Mouse (Mus musculus) olfactory bulb, adult 2 months (tissue): Measurements from ENCODE around the gene Ankrd2. TPM values are rescaled to one million over a fixed set of nuclear protein-coding genes. Genes with fewer than 3 reads are reported as not detected.
"Not testable (repeated sequence)": the region's sequence is repeated elsewhere in the genome, so short reads cannot be mapped to it uniquely, and the experiment has no call there.

Experiments
- H3K27ac ChIP-seq: fragments of 200-500 bp; 2 replicates; pipeline ENCODE4 v1.5.1; 2012; ENCODE audit warnings: low read depth, low read length; ENCODE audit not compliant: insufficient read depth
- H3K4me1 ChIP-seq: fragments of 200-500 bp; 2 replicates; pipeline ENCODE4 v1.6.1; 2012; ENCODE audit warnings: low read length; ENCODE audit not compliant: control insufficient read depth, insufficient read depth
- H3K4me3 ChIP-seq: fragments of 200-500 bp; 2 replicates; pipeline ENCODE4 v1.5.1; 2012; ENCODE audit warnings: mild to moderate bottlenecking, low read depth, low read length, moderate library complexity; ENCODE audit not compliant: insufficient read depth
- CTCF ChIP-seq: fragments of 200-500 bp; IDR thresholded peaks from 2 replicates; pipeline ENCODE4 v1.5.1; 2012; ENCODE audit warnings: low read depth, mild to moderate bottlenecking, low read length, moderate library complexity; ENCODE audit not compliant: insufficient read depth
- POLR2A ChIP-seq: fragments of 200-500 bp; IDR thresholded peaks from 2 replicates; pipeline ENCODE4 v1.6.1; 2012; ENCODE audit warnings: mild to moderate bottlenecking, low read depth, low read length, moderate library complexity; ENCODE audit not compliant: insufficient read depth
- WGBS: fragments of 180-500 bp; shearing (Covaris S2); methylation state at CpG from one replicate; pipeline ENCODE4 v1.1.7; 2018; 5-methylcytosine and 5-hydroxymethylcytosine counted together
- polyA plus RNA-seq: library from polyadenylated mRNA; stranded (reverse); fragments of >200 nt; gene quantifications from 2 replicates; pipeline ENCODE4 v1.2.4, GENCODE M21; 2012; ENCODE audit warnings: low replicate concordance; ENCODE audit not compliant: missing spikeins, insufficient read depth, insufficient read length

Gene Ankrd2
- polyA plus RNA-seq, 1 experiment = not detected

DNA sequence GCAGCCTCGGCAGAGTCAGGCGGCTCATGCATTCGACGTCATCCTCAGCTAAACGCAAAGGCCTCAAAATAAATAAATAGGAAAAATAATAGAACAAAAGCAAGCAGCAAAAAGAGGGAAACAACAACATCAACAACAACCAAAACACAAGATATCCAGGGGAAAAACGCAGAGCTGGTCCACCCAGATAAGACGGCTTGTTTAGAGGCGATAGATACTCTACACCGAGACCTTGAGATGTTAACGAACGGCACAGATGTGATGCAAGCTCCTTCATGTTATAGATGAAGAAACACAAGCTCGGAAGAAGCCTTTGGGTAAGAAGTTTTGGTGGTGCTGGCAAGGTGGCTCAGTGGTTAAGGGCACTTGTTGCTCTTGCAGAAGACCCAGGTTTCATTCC lies 43.2 kb downstream of the Ankrd2 start:
- H3K27ac ChIP-seq = no peak overlapping the region
- no peaks in the 10 kb centered on the region for H3K4me1 ChIP-seq
- TF ChIP-seq CTCF (no peak), POLR2A (no peak)
- 96% methylated on average over 12 of the region's 12 CpGs for WGBS
- H3K4me3 ChIP-seq = no peak overlapping the region

DNA sequence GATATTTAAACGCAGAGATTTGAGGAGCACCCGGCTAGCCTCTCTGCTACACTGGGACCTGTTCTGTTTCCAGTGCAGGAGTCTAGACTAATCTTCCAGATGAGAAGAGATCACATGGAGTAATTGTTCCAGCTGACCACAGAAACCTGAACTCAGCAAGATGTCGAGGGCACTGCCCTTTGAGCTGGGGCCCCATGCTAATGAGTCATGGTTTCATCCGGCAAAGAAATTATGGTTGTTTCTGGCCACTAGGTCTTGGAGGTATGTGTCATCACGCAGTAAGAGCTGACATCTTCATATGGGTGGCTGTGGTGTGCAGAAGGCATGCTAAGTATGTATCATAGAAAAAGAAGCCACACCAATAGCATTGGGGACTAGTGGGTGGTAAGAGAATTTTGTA lies 44.1 kb downstream of the Ankrd2 start:
- no peaks in the 10 kb centered on the region for H3K4me1 ChIP-seq
- WGBS = 79% methylated on average over 5 of the region's 5 CpGs
- TF ChIP-seq POLR2A = no peak
- TF ChIP-seq CTCF = no peak
- no peak overlapping the region for H3K27ac ChIP-seq
- H3K4me3 ChIP-seq = no peak overlapping the region

DNA sequence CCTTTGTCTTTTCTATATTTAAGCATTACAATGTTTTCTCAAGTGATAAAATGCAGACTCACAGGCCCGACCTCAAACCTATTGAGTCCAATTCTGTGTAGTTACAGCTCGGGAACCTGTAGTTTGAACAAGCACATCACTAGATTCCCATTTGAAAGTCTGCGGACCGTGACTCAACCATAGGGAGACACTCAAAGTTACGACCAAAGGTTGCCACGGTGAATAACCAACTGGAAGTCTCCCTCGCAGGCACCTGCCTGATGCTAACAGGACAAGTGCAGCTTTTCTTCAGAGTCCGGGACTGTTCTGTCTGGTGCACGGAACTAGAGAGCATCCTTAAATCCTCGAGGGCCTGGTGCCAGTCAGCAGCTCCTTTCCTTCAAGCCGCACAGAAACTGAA lies 44.7 kb downstream of the Ankrd2 start:
- 82% methylated on average over 11 of the region's 11 CpGs for WGBS
- TF ChIP-seq POLR2A = no peak
- TF ChIP-seq CTCF = no peak
- H3K4me3 ChIP-seq = no peak overlapping the region
- H3K4me1 ChIP-seq = no peaks in the 10 kb centered on the region
- H3K27ac ChIP-seq = no peak overlapping the region

- not testable (repeated sequence) for H3K4me3 ChIP-seq, H3K4me1 ChIP-seq, H3K27ac ChIP-seq
- WGBS = 97% methylated on average over 5 of the region's 5 CpGs
Observed at GRCm38 (mm10) chr19:42081613-42082012, 45.8 kb downstream of the Ankrd2 start.

DNA sequence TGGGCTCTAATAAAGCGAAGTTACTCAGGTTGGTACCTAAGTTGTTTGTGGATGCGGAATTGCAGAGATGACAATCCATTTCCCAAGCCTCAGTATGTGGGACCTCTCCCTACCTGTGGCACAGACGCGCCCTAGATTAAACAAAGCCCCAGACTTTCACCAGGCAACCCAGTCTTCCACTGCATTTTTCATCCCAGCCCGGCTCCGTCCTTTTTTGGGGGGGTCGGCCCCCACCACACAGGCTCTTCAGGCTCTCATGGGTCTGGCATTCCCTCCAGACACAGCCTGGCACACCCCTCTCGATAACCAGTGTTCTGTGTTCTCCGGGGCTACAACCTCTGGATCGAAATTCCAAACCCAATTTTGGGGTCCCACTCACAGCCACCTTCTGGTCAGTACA lies 49.9 kb downstream of the Ankrd2 start:
- 5% methylated on average over 10 of the region's 10 CpGs for WGBS
- peaks cover 4% of the 10 kb centered on the region for H3K4me1 ChIP-seq
- no peak overlapping the region for H3K27ac ChIP-seq
- peak overlapping the region; percentile 85 for H3K4me3 ChIP-seq
- TF ChIP-seq CTCF (no peak), POLR2A (no peak)

- TF ChIP-seq POLR2A (0 out of 2 replicates have a peak, but pooled peaks have one; percentile 40), CTCF (no peak)
- WGBS = under 1% methylated on average over 21 of the region's 21 CpGs
- no peak within 1 kb of the TSS for H3K27ac ChIP-seq
- peak within 1 kb of the TSS; percentile 85 for H3K4me3 ChIP-seq
- peaks cover 4% of the 10 kb centered on the region for H3K4me1 ChIP-seq
Observed at GRCm38 (mm10) chr19:42086166-42086565, 50.4 kb downstream of the Ankrd2 start, which contains the start of gene Morn4. Gene Morn4, minus strand, starts transcription at chr19:42086357.

GRCm38 (mm10) chr19:42089103-42089747 lies 53.4 kb downstream of the Ankrd2 start:
- H3K4me1 ChIP-seq = peaks cover 13% of the 10 kb centered on the region
- WGBS = 12% methylated on average over 14 of the region's 14 CpGs
- peak overlapping the region; percentile 77 for H3K27ac ChIP-seq
- H3K4me3 ChIP-seq = no peak overlapping the region
- no peak for TF ChIP-seq POLR2A
- TF ChIP-seq CTCF = no peak

GRCm38 (mm10) chr19:42089748-42090595 lies 54.2 kb downstream of the Ankrd2 start, which contains the start of gene Pi4k2a:
Gene Pi4k2a, plus strand, starts transcription at chr19:42090470.
- H3K27ac ChIP-seq = peak within 1 kb of the TSS; percentile 80
- peak within 1 kb of the TSS; percentile 96 for H3K4me3 ChIP-seq
- WGBS = under 1% methylated on average over 55 of the region's 55 CpGs
- TF ChIP-seq POLR2A (peak; percentile 78), CTCF (no peak)
- peaks cover 13% of the 10 kb centered on the region for H3K4me1 ChIP-seq

GRCm38 (mm10) chr19:42090637-42091141 lies 54.9 kb downstream of the Ankrd2 start:
- H3K4me1 ChIP-seq = peaks cover 13% of the 10 kb centered on the region
- H3K4me3 ChIP-seq = peak overlapping the region; percentile 96
- peak; percentile 24; the same call in 1 of the 2 replicates for TF ChIP-seq CTCF
- no peak for TF ChIP-seq POLR2A
- peak overlapping the region; percentile 67 for H3K27ac ChIP-seq
- 3% methylated on average over 52 of the region's 52 CpGs for WGBS

Other genes starting within 250 kb of the Ankrd2 start
- not detected in 2 replicates for gene Arhgap19, start 234.0 kb upstream of the Ankrd2 start, polyA plus RNA-seq
- gene Frat1, start 206.0 kb upstream of the Ankrd2 start, polyA plus RNA-seq = not detected in 2 replicates
- not detected in 2 replicates for gene Frat2, start 187.9 kb upstream of the Ankrd2 start, polyA plus RNA-seq
- gene Rrp12, start 139.8 kb upstream of the Ankrd2 start, polyA plus RNA-seq = not detected in 2 replicates
- gene Pgam1, start 124.1 kb upstream of the Ankrd2 start, polyA plus RNA-seq = 261 and 289 TPM in 2 replicates
- not detected in 2 replicates for gene Exosc1, start 102.6 kb upstream of the Ankrd2 start, polyA plus RNA-seq
- gene Zdhhc16, start 102.5 kb upstream of the Ankrd2 start, polyA plus RNA-seq = not detected in 2 replicates
- gene Mms19, start 54.8 kb upstream of the Ankrd2 start, polyA plus RNA-seq = not detected in 2 replicates
- gene Ubtd1, start 54.2 kb upstream of the Ankrd2 start, polyA plus RNA-seq = not detected in 2 replicates
- gene Hoga1, start 9.6 kb downstream of the Ankrd2 start, polyA plus RNA-seq = not detected in 2 replicates
- gene 4933411K16Rik, start 16.2 kb downstream of the Ankrd2 start, polyA plus RNA-seq = not detected in 2 replicates
- gene Morn4, start 50.4 kb downstream of the Ankrd2 start, polyA plus RNA-seq = not detected in 2 replicates
- gene Pi4k2a, start 54.5 kb downstream of the Ankrd2 start, polyA plus RNA-seq = not detected in 2 replicates
- not detected in 2 replicates for gene Avpi1, start 93.1 kb downstream of the Ankrd2 start, polyA plus RNA-seq
- gene Marveld1, start 111.4 kb downstream of the Ankrd2 start, polyA plus RNA-seq = not detected in 2 replicates
- not detected in 2 replicates for gene Zfyve27, start 128.0 kb downstream of the Ankrd2 start, polyA plus RNA-seq
- gene Sfrp5, start 166.3 kb downstream of the Ankrd2 start, polyA plus RNA-seq = not detected in 2 replicates
- not detected in 2 replicates for gene Golga7b, start 211.6 kb downstream of the Ankrd2 start, polyA plus RNA-seq